Mouse (Mus musculus) erythroblast, embryonic 14.5 days (primary cell): ENCODE measurements around the gene Ide.

Experiments
- GATA1 ChIP-seq: IDR thresholded peaks from 2 replicates; pipeline ENCODE4 v1.6.1; 2012; ENCODE audit warnings: low read length, inconsistent platforms, mixed read lengths
- TAL1 ChIP-seq: IDR thresholded peaks from 3 replicates; pipeline ENCODE4 v1.6.1; 2012; ENCODE audit warnings: low read length, inconsistent platforms, mixed read lengths

DNA sequence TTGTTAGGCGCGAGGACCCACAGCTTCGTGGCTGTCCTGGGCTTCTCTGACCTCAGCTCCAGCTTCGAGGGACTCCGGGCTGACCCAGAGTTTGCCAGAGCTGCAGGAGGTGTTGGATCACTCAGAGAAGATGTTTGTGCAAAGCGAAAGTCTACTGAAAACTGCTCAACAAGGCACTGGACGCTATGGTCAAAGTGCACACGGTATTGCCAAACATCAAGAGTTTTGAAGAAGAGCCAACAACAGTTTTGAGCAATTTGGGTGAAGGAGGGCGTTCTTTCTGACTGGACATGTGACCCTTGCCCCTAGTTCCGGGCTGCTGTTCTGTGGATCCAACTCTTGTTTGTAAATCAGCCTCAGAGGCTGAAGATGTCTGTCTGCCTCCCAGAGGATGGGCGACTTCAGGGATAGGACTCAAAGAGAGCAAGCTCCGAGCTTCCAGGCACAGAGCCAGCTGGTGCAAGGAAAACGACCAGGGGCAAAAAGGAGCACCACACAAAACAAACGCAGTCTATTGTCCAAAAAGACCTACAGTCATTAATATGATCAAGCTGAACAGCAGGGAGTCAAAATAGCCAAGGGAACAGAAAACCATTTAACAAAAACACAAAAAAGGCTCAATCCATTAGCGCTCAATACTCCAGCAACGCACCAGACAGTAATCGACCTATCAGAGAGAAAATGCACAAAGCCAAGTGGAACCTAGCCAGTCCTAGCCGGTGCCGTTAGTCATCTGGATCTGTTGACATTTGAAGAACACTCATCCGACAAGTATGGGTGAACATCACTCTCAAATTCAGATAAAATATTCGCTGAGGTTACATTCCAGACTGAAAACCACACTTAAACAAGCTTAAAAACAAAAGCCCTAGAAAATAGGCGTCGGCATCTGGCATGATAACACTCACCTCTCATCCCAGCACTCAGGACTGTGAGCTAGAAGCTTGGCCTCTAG lies 73.4 kb downstream of the Ide start:
- TF ChIP-seq TAL1, result no peak
- no peak for TF ChIP-seq GATA1
